Mouse (Mus musculus) liver, embryonic 14.5 days (tissue): Measurements from ENCODE around the gene Prtn3.

Experiments used
- CTCF ChIP-seq: IDR thresholded peaks from 2 replicates; pipeline ENCODE4 v1.5.1; 2016; ENCODE audit warnings: antibody characterized with exemption, low read depth, control low read depth
- EP300 ChIP-seq: IDR thresholded peaks from 2 replicates; pipeline ENCODE4 v1.6.1; 2016; ENCODE audit warnings: antibody characterized with exemption, low read depth

DNA sequence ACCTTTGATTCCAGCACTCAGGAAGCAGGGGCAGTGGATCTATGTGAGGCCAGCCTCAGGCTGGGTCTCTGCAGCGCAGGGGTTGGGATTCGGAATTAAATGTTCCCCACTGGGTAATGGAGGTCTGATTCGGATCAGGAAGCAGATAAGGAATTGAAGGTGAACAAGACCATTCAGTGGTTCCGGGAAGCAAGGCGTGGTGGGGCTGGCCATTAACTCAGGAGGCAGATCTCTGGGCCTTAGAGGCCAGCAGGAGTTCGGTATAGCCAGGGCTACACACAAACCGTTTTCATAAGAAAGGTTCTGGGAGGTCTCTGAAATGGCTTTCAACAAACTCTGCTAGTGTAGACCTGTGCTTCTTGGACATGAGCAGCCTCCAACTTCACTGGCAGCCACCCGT, 21.4 kb upstream of the Prtn3 start:
- TF ChIP-seq CTCF: no peak
- TF ChIP-seq EP300: no peak
